Mouse (Mus musculus) bone marrow macrophage, adult 2 months (primary cell): ENCODE results near the gene Peli2.

ENCODE experiments used
- CTCF ChIP-seq: IDR thresholded peaks from 2 replicates; pipeline ENCODE4 v1.5.1; 2012; ENCODE audit warnings: low read depth, mild to moderate bottlenecking, low read length, moderate library complexity
- POLR2A ChIP-seq: IDR thresholded peaks from 2 replicates; pipeline ENCODE4 v1.6.1; 2012; ENCODE audit warnings: mild to moderate bottlenecking, low read depth, low read length, borderline replicate concordance

- TF ChIP-seq CTCF = no peak
- TF ChIP-seq POLR2A = no peak
These were observed 52.3 kb downstream of the Peli2 start for GRCm38 (mm10) chr14:48172876-48173275.
